Mouse (Mus musculus) stomach, postnatal 0 days (tissue): Measurements from ENCODE around the gene Fgfr2. TPM values are rescaled to one million over a fixed set of nuclear protein-coding genes. Genes with fewer than 3 reads are reported as not detected.

Source experiments
- ATAC-seq: fragments of 200-750 bp; cut with Nextera tagmentation; 2 replicates; pipeline ENCODE4 v1.8.0; 2017; ENCODE audit not compliant: low FRiP score, low TSS enrichment
- DNase-seq: peaks from one replicate; pipeline ENCODE4 v3.0.0-alpha.2; 2016; ENCODE audit warnings: low spot score
- H3K27ac ChIP-seq: fragments of 300-500 bp; sonication (generic); replicated peaks from 2 replicates; pipeline ENCODE4 v1.5.1; 2014; ENCODE audit warnings: mild to moderate bottlenecking, control low read depth
- H3K27me3 ChIP-seq: fragments of 300-500 bp; sonication (generic); 2 replicates; pipeline ENCODE4 v1.6.1; 2014; ENCODE audit warnings: low read length; ENCODE audit not compliant: control insufficient read depth, insufficient read depth
- H3K36me3 ChIP-seq: fragments of 300-500 bp; sonication (generic); 2 replicates; pipeline ENCODE4 v1.6.1; 2014; ENCODE audit warnings: low read length, mixed read lengths; ENCODE audit not compliant: control insufficient read depth, insufficient read depth
- H3K4me1 ChIP-seq: fragments of 300-500 bp; sonication (generic); replicated peaks from 2 replicates; pipeline ENCODE4 v1.6.1; 2014; ENCODE audit warnings: antibody characterized with exemption; ENCODE audit not compliant: control insufficient read depth, insufficient read depth
- H3K4me2 ChIP-seq: fragments of 300-500 bp; sonication (generic); replicated peaks from 2 replicates; pipeline ENCODE4 v1.6.1; 2014; ENCODE audit warnings: low read depth, mild to moderate bottlenecking, control low read depth, moderate library complexity
- H3K4me3 ChIP-seq: fragments of 300-500 bp; sonication (generic); 2 replicates; pipeline ENCODE4 v1.5.1; 2014; ENCODE audit warnings: low read depth, low read length, control low read depth
- H3K9ac ChIP-seq: fragments of 300-500 bp; sonication (generic); 2 replicates; pipeline ENCODE4 v1.6.1; 2014; ENCODE audit warnings: mild to moderate bottlenecking, low read length, control low read depth, mixed read lengths
- H3K9me3 ChIP-seq: fragments of 300-500 bp; sonication (generic); 2 replicates; pipeline ENCODE4 v1.6.1; 2016; ENCODE audit warnings: low read length; ENCODE audit not compliant: control insufficient read depth
- CTCF ChIP-seq: IDR thresholded peaks from 2 replicates; pipeline ENCODE4 v1.5.1; 2016; ENCODE audit warnings: antibody characterized with exemption, low read depth, mild to moderate bottlenecking, moderate library complexity
- EP300 ChIP-seq: optimal IDR thresholded peaks from 2 replicates; pipeline ENCODE3; 2016; ENCODE audit warnings: antibody characterized with exemption
- WGBS: fragments of 180-500 bp; shearing (Covaris S2); extraction: QIAGEN DNeasy Blood & Tissue Kit; methylation state at CpG from one replicate; pipeline ENCODE4 v1.1.7; 2014; 5-methylcytosine and 5-hydroxymethylcytosine counted together
- polyA plus RNA-seq: library from polyadenylated mRNA; unstranded; fragments of >200 nt; fragmentation: Nextera tagmentation; extraction: Ambion mirVana; gene quantifications from 2 replicates; pipeline ENCODE4 v1.2.1, GENCODE M21; 2015

Fgfr2 gene
- polyA plus RNA-seq, 1 experiment from 2014 or later = 60.8 TPM

DNA sequence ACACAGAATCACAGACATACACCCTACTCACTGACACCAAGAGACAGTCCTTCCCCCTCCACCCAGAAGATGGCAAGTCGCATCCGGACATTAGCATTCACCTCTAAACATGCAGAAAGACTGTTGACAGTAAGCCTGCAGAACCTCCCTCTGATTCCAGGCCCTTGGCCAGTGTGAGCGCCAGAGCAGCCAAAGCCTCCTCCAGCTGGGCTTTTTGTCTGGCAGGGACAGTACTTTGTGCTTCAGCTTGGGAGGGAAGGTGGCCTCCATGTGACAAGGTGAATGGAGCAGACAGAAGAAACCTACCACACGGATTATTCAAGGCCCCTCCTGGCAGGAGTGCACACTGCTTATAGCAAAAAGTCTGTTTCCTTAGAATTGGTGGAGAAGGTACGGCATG, 316.9 kb downstream of the Fgfr2 start:
- no peak for DNase-seq
- peak overlapping the region; percentile 24; the same call in 1 of the 2 replicates for H3K27ac ChIP-seq
- no peaks in the 10 kb centered on the region for H3K9me3 ChIP-seq

DNA sequence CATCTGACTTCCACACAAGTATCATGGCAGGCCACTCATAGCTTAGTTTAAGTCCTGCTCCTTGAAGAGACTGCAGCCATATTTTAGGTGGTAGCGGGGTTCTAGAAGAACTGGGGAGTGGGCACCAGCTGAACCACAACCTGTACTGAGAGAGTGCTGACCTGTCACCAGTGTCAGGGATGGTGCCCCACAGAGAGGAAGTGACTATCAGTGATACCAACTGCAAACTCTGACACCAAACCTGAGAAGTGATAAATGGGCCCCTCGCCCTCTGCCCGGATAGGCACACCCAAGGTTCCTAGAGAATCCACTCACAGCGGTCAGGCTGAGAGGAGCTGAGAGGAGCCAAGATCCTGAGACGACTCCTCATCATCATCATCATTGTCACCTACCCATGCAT, 318.2 kb downstream of the Fgfr2 start:
- TF ChIP-seq EP300 (no peak), CTCF (no peak)
- Histone ChIP-seq H3K4me1 (peaks cover 18% of the 10 kb centered on the region), H3K27me3 (no peaks in the 10 kb centered on the region), H3K4me2 (no peak overlapping the region), H3K27ac (no peak overlapping the region), H3K36me3 (no peaks in the 10 kb centered on the region), H3K4me3 (no peak overlapping the region), H3K9me3 (no peaks in the 10 kb centered on the region), H3K9ac (no peak overlapping the region)
- WGBS = 76% methylated on average over 5 of the region's 5 CpGs
- DNase-seq = no peak
- ATAC-seq = no peak

More for the DNA sequence above, 316.9 kb downstream of the Fgfr2 start:
- H3K9ac ChIP-seq = no peak overlapping the region
- WGBS = 52% methylated on average over 5 of the region's 5 CpGs
- H3K4me2 ChIP-seq = no peak overlapping the region
- no peaks in the 10 kb centered on the region for H3K27me3 ChIP-seq
- no peak for TF ChIP-seq EP300
- no peak for TF ChIP-seq CTCF
- H3K4me3 ChIP-seq = no peak overlapping the region
- peaks cover 25% of the 10 kb centered on the region for H3K4me1 ChIP-seq
- ATAC-seq = no peak
- no peaks in the 10 kb centered on the region for H3K36me3 ChIP-seq

DNA sequence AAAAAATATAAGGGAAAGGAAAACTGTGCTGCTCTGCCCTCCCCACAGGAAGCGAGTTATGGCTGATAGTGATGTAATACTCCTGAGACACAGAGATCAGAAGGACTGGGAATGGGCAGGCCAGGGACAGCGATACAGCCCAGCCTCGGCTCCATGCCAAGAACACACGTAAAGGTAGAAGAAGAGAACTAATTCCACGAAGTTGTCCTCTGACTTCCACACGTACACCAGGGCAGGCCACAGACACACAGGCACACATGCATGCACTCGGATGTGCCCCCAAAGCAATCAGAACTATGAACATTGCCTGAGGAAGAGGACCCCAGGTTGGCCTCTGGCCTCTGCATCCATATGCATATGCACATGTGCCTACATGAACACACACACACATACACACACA, 318.7 kb downstream of the Fgfr2 start:
- H3K4me3 ChIP-seq = no peak overlapping the region
- H3K4me1 ChIP-seq = peaks cover 14% of the 10 kb centered on the region
- 67% methylated on average over 7 of the region's 7 CpGs for WGBS
- no peak overlapping the region for H3K9ac ChIP-seq
- no peaks in the 10 kb centered on the region for H3K36me3 ChIP-seq
- H3K27me3 ChIP-seq = no peaks in the 10 kb centered on the region
- peak; percentile 9 for DNase-seq
- no peak overlapping the region for H3K4me2 ChIP-seq
- H3K9me3 ChIP-seq = no peaks in the 10 kb centered on the region
- no peak overlapping the region for H3K27ac ChIP-seq
- no peak for TF ChIP-seq EP300
- no peak for TF ChIP-seq CTCF
- ATAC-seq = no peak

DNA sequence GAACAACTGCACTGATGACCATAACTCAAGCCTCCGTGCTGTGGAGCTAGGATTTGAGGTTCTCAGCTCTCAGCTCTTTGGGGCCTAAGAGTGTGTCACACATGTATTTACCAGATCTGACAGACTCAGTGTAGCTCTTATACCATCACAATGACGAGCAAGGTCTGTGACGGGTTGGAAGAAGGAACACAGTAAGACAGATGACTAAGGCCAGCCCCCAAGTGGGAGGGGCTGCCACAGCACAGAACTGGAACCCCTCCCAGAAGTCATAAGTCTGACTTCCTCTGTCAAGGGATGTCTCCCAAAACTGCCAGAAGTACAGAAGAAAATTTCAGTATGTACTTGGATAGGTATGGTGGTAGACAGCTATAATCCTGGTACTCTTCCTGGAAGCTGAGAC, 319.2 kb downstream of the Fgfr2 start:
- H3K4me2 ChIP-seq = no peak overlapping the region
- H3K4me3 ChIP-seq = no peak overlapping the region
- H3K4me1 ChIP-seq = peaks cover 11% of the 10 kb centered on the region
- H3K27ac ChIP-seq = peak overlapping the region; percentile 35
- H3K36me3 ChIP-seq = no peaks in the 10 kb centered on the region
- H3K9ac ChIP-seq = no peak overlapping the region
- no peak for ATAC-seq
- TF ChIP-seq EP300 = no peak
- TF ChIP-seq CTCF = no peak
- no peaks in the 10 kb centered on the region for H3K9me3 ChIP-seq
- peak; percentile 14 for DNase-seq
- no peaks in the 10 kb centered on the region for H3K27me3 ChIP-seq
- 52% methylated on average over 3 of the region's 3 CpGs for WGBS

DNA sequence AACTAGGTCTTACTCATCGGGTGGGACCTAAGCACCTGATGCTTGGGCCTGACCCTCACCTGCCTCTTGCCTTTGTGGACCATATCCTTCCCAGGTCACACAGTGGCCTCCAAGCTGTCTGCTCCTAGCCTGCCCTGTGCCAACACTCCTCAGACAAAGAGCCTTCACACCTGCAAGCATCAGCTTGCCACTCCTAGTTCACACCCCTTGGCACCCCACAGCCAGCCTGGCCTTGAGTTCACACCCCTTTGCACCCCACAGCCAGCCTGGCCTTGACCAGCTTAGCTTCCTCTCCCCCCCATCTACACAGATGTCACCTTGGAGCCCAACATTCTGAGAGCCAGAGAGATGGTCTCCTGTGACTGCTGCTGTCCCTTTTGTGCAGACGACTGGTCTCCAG, 319.8 kb downstream of the Fgfr2 start:
- peaks cover 7% of the 10 kb centered on the region for H3K4me1 ChIP-seq
- TF ChIP-seq CTCF (no peak), EP300 (no peak)
- H3K9me3 ChIP-seq = no peaks in the 10 kb centered on the region
- H3K4me2 ChIP-seq = no peak overlapping the region
- peak; percentile 18 for DNase-seq
- no peak overlapping the region for H3K4me3 ChIP-seq
- peak overlapping the region; percentile 35; the same call in 1 of the 2 replicates for H3K27ac ChIP-seq
- H3K36me3 ChIP-seq = no peaks in the 10 kb centered on the region
- ATAC-seq = peak; percentile 18; the same call in 1 of the 2 replicates
- 83% methylated on average over 2 of the region's 2 CpGs for WGBS
- no peaks in the 10 kb centered on the region for H3K27me3 ChIP-seq
- no peak overlapping the region for H3K9ac ChIP-seq

DNA sequence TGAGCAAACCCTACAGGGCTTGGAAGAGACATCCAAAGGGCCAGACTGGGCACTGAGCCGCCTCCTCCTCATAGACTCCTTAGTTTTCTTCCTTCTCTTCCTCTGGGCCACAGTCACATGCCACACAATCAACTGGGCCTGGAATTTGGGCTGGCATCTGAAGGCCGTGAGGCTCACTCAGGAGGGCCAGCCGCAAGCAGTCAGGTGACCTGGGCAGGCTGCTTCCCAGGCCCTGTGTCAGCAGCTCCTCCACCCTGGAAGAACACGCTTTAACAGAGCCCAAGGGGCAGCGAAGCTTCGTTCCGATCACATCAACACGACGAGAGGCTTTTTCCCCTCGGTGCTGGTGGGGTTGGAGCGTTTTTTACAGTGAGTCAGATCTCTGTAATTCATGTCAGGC, 320.5 kb downstream of the Fgfr2 start:
- DNase-seq = peak; percentile 13
- H3K27me3 ChIP-seq = no peaks in the 10 kb centered on the region
- no peak overlapping the region for H3K4me2 ChIP-seq
- 69% methylated on average over 11 of the region's 11 CpGs for WGBS
- H3K9ac ChIP-seq = no peak overlapping the region
- H3K9me3 ChIP-seq = no peaks in the 10 kb centered on the region
- ATAC-seq = no peak
- H3K4me3 ChIP-seq = no peak overlapping the region
- no peaks in the 10 kb centered on the region for H3K36me3 ChIP-seq
- H3K4me1 ChIP-seq = peaks cover 7% of the 10 kb centered on the region
- TF ChIP-seq EP300 = no peak
- no peak for TF ChIP-seq CTCF
- 0 out of 2 replicates have a peak overlapping the region, but pooled peaks have one; percentile 35 for H3K27ac ChIP-seq
